In the genomic region with DNA sequence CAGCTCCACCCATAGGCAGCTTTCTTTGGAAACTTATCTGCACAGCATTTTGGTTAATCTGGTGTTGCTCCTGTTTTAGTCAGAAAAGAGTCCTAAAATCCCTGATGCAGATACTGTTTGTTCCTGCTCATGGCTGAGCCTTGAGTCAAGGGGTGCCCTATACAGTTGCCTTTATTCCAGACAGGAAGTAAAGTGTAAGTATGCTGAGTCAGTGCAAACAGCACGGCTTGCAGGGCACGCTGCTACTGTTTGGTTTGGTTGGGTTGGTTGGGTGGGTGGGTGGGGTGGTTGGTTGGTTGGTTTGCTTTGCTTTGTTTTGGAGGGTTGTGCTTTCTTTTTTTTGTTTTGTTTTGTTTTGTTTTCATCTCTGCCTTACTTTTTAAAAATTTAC, we compare ENCODE assay signal across 10 mouse cellular contexts.
DNase-seq lines count a peak whose midpoint lies in the region; ATAC-seq and TF ChIP-seq lines count a peak whose summit lies in the region.
"Had no signal": no experiment of that assay in that cellular context is flagged by ENCODE, and none has a peak within 500 bp of the region (broad histone marks: within the 10 kb centered on the region; RNA-seq: fewer than 3 reads in every experiment).

No protein-coding gene starts in this region.

- H3K36me3 ChIP-seq in limb, embryonic 13.5 days = 0 out of 2 replicates have a peak, but pooled peaks cover 2% of the 10 kb centered on the region

- H3K27me3 ChIP-seq in limb, embryonic 13.5 days = no peaks in the 10 kb centered on the region

- H3K4me1 ChIP-seq in bone marrow macrophage, adult 2 months (ENCODE audit: control insufficient read depth, insufficient read depth, low read length) = peaks cover 30% of the 10 kb centered on the region
- peaks cover 32% of the 10 kb centered on the region for H3K4me1 ChIP-seq in limb, embryonic 13.5 days

- no peaks in the 10 kb centered on the region for H3K9me3 ChIP-seq in limb, embryonic 13.5 days

- H3K4me2 ChIP-seq in limb, embryonic 13.5 days (replicated peaks) = peak overlapping the region; percentile 37

- no peak for ATAC-seq in limb, embryonic 13.5 days (ENCODE audit: low FRiP score, low read depth)
- ATAC-seq in inflammation-experienced regulatory T-cells, adult 6 months = no peak

- TF ChIP-seq POLR2A in bone marrow macrophage, adult 2 months (IDR thresholded peaks at IDR 0.05; ENCODE audit: borderline replicate concordance, low read depth, low read length) = no peak

- H3K4me3 ChIP-seq in gastrocnemius, adult 2 months = no peak overlapping the region
- peak overlapping the region; percentile 27; the same call in 1 of the 2 replicates for H3K4me3 ChIP-seq in left cerebral cortex, adult 2 months
- H3K4me3 ChIP-seq in bone marrow macrophage, adult 2 months (ENCODE audit: insufficient read depth, low read length) = no peak overlapping the region
- no peak overlapping the region for H3K4me3 ChIP-seq in limb, embryonic 13.5 days

- DNase-seq in gastrocnemius, adult 2 months = no peak
- DNase-seq in gastrocnemius, postnatal 4 days (ENCODE audit: low spot score in 2 of 2) = no peak
- no peak for DNase-seq in left cerebral cortex, adult 2 months (ENCODE audit: extremely low spot score in 1 of 2, low spot score in 2 of 2)
- DNase-seq in left cerebral cortex, postnatal 4 days = no peak
- DNase-seq in adrenal gland, adult 18-20 months (ENCODE audit: low spot score in 2 of 2) = no peak
- DNase-seq: gastrocnemius, postnatal 14 days; kidney, postnatal 25 days had no signal

- no peak overlapping the region; the same call in 1 of the 2 replicates for H3K9ac ChIP-seq in limb, embryonic 13.5 days

- TF ChIP-seq CTCF in gastrocnemius, adult 2 months (IDR thresholded peaks at IDR 0.05) = no peak
- no peak for TF ChIP-seq CTCF in left cerebral cortex, adult 2 months (IDR thresholded peaks at IDR 0.05)
- no peak for TF ChIP-seq CTCF in bone marrow macrophage, adult 2 months (IDR thresholded peaks at IDR 0.05; ENCODE audit: low read depth, low read length)

- intact Hi-C loops in gastrocnemius, adult 2 months (cut with DNase I) = no loop called here
- intact Hi-C loops in left cerebral cortex, adult 2 months (cut with DNase I) = no loop called here
- intact Hi-C loops in left cerebral cortex, postnatal 4 days (cut with DNase I) = no loop called here

- 72% methylated on average over 2 of the region's 2 CpGs for WGBS in limb, embryonic 13.5 days

- peak overlapping the region; percentile 68 for H3K27ac ChIP-seq in gastrocnemius, adult 2 months
- peak overlapping the region; percentile 78 for H3K27ac ChIP-seq in left cerebral cortex, adult 2 months
- H3K27ac ChIP-seq in bone marrow macrophage, adult 2 months (ENCODE audit: insufficient read depth, low read depth, low read length) = peak overlapping the region; percentile 38
- peak overlapping the region; percentile 77 for H3K27ac ChIP-seq in limb, embryonic 13.5 days
